In genomic region chr15:91781172-91781571, GRCm38 (mm10) we compare ENCODE assay signal across 10 mouse cellular contexts. TPM values are rescaled to one million over a fixed set of nuclear protein-coding genes. Genes with fewer than 3 reads are reported as not detected.
DNase-seq lines count a peak whose midpoint lies in the region; ATAC-seq and TF ChIP-seq lines count a peak whose summit lies in the region.
"Had no signal": no experiment of that assay in that cellular context is flagged by ENCODE, and none has a peak within 500 bp of the region (broad histone marks: within the 10 kb centered on the region; RNA-seq: fewer than 3 reads in every experiment).

No protein-coding gene starts in this region.

- no peak overlapping the region for H3K27ac ChIP-seq in neural tube, embryonic 15.5 days (replicated peaks)
- no peak overlapping the region for H3K27ac ChIP-seq in liver, postnatal 0 days (ENCODE audit: low read depth)
- H3K27ac ChIP-seq: neural tube, embryonic 13.5 days had no signal

- no peaks in the 10 kb centered on the region for H3K36me3 ChIP-seq in neural tube, embryonic 15.5 days
- no peaks in the 10 kb centered on the region; the same call in 1 of the 2 replicates for H3K36me3 ChIP-seq in liver, postnatal 0 days (replicated peaks; ENCODE audit: insufficient read depth, low read length)
- H3K36me3 ChIP-seq: neural tube, embryonic 13.5 days had no signal

- no peak for TF ChIP-seq EP300 in liver, postnatal 0 days (IDR thresholded peaks at IDR 0.05; ENCODE audit: low read depth)

- 36% methylated on average over 6 of the region's 6 CpGs for WGBS in neural tube, embryonic 15.5 days
- 32% methylated on average over 6 of the region's 6 CpGs for WGBS in liver, postnatal 0 days (ENCODE audit: insufficient replicate concordance)

- DNase-seq in adrenal gland, adult (ENCODE audit: inconsistent age in 2 of 2, low spot score in 1 of 2) = peak; percentile 22 to 74
- DNase-seq in adrenal gland, postnatal 4 days (ENCODE audit: low spot score in 2 of 2) = no peak
- peak; percentile 35 for DNase-seq in neural tube, embryonic 10.5 days (ENCODE audit: extremely low spot score, low spot score)
- DNase-seq in cerebellum, postnatal 36 days = peak; percentile 36 to 38
- DNase-seq in induced T-regulatory cell, adult 2 months (ENCODE audit: low read depth) = peak; percentile 30
- peak; percentile 25 for DNase-seq in liver, postnatal 0 days
- peak; percentile 48 for DNase-seq in right cerebral cortex, postnatal 4 days

- no peaks in the 10 kb centered on the region for H3K9me3 ChIP-seq in neural tube, embryonic 15.5 days (replicated peaks)
- no peaks in the 10 kb centered on the region for H3K9me3 ChIP-seq in liver, postnatal 0 days (ENCODE audit: low read length)
- H3K9me3 ChIP-seq: neural tube, embryonic 13.5 days had no signal

- peak; percentile 75 for TF ChIP-seq CTCF in liver, postnatal 0 days (IDR thresholded peaks at IDR 0.05; ENCODE audit: low read depth)

- H3K4me1 ChIP-seq in neural tube, embryonic 15.5 days = no peaks in the 10 kb centered on the region
- H3K4me1 ChIP-seq in liver, postnatal 0 days (ENCODE audit: insufficient read depth) = no peaks in the 10 kb centered on the region
- H3K4me1 ChIP-seq: neural tube, embryonic 13.5 days had no signal

- no peak for ATAC-seq in neural tube, embryonic 15.5 days (ENCODE audit: low FRiP score)
- ATAC-seq in liver, postnatal 0 days = no peak

- no peaks in the 10 kb centered on the region for H3K27me3 ChIP-seq in neural tube, embryonic 15.5 days (replicated peaks)
- no peaks in the 10 kb centered on the region for H3K27me3 ChIP-seq in liver, postnatal 0 days (ENCODE audit: insufficient read depth, low read length)
- H3K27me3 ChIP-seq: neural tube, embryonic 13.5 days had no signal

- no peak overlapping the region for H3K9ac ChIP-seq in neural tube, embryonic 15.5 days (replicated peaks)
- H3K9ac ChIP-seq in liver, postnatal 0 days (replicated peaks) = no peak overlapping the region
- H3K9ac ChIP-seq: neural tube, embryonic 13.5 days had no signal

- H3K4me2 ChIP-seq in neural tube, embryonic 15.5 days = no peak overlapping the region
- H3K4me2 ChIP-seq in liver, postnatal 0 days (ENCODE audit: low read depth, low read length) = no peak overlapping the region
- H3K4me2 ChIP-seq: neural tube, embryonic 13.5 days had no signal

- H3K4me3 ChIP-seq in neural tube, embryonic 15.5 days (replicated peaks) = no peak overlapping the region
- H3K4me3 ChIP-seq in liver, postnatal 0 days (ENCODE audit: low read depth, low read length) = no peak overlapping the region
- H3K4me3 ChIP-seq: neural tube, embryonic 13.5 days had no signal

RNA-seq across cellular contexts. Expression of gene Smgc, which starts 56.9 kb away (rescaled TPM):
- not detected for total RNA-seq in adrenal gland, postnatal 4 days (2021)
- not detected in 2 replicates for polyA plus RNA-seq in neural tube, embryonic 15.5 days (2015; fragmentation: Nextera tagmentation; extraction: Ambion mirVana)
- not detected in 2 replicates for polyA plus RNA-seq in liver, postnatal 0 days (2015; fragmentation: Nextera tagmentation; extraction: Ambion mirVana)
- polyA plus RNA-seq: heart, embryonic 16.5 days; neural tube, embryonic 13.5 days had no signal

Comparison
In these comparisons a context has a peak if more than half of its experiments do, and no peak if none do; other contexts are left out.
1. DNase-seq: peak in adrenal gland, adult (2 of 2), neural tube, embryonic 10.5 days (single experiment), cerebellum, postnatal 36 days (2 of 2), induced T-regulatory cell, adult 2 months (single experiment), liver, postnatal 0 days (single experiment) and right cerebral cortex, postnatal 4 days (single experiment); none in adrenal gland, postnatal 4 days (0 of 2).